Mouse (Mus musculus) hindbrain, postnatal 0 days (tissue): Measurements from ENCODE around the gene Glb1. TPM values are rescaled to one million over a fixed set of nuclear protein-coding genes. Genes with fewer than 3 reads are reported as not detected.
A peak's percentile ranks its signal among the peaks of the same experiment; 100 is the strongest.

ENCODE experiments used
- ATAC-seq: fragments of 200-750 bp; cut with Nextera tagmentation; 2 replicates; pipeline ENCODE4 v1.8.0; 2017; ENCODE audit warnings: mild to moderate bottlenecking, moderate TSS enrichment, moderate library complexity
- DNase-seq: peaks from one replicate; pipeline ENCODE4 v3.0.0-alpha.2; 2015; ENCODE audit warnings: low spot score
- H3K27ac ChIP-seq: fragments of 300-500 bp; sonication (generic); 2 replicates; pipeline ENCODE4 v1.5.1; 2014; ENCODE audit warnings: mild to moderate bottlenecking
- H3K27me3 ChIP-seq: fragments of 300-500 bp; sonication (generic); 2 replicates; pipeline ENCODE4 v1.6.1; 2014; ENCODE audit warnings: low read length, mixed read lengths; ENCODE audit not compliant: insufficient read depth
- H3K36me3 ChIP-seq: fragments of 300-500 bp; sonication (generic); 2 replicates; pipeline ENCODE4 v1.6.1; 2014; ENCODE audit warnings: low read length, mixed read lengths; ENCODE audit not compliant: insufficient read depth
- H3K4me1 ChIP-seq: fragments of 300-500 bp; sonication (generic); 2 replicates; pipeline ENCODE4 v1.6.1; 2014; ENCODE audit warnings: antibody characterized with exemption, low read length, mixed read lengths; ENCODE audit not compliant: insufficient read depth
- H3K4me2 ChIP-seq: fragments of 300-500 bp; sonication (generic); 2 replicates; pipeline ENCODE4 v1.6.1; 2014; ENCODE audit warnings: low read depth, mild to moderate bottlenecking, low read length, moderate library complexity, mixed read lengths
- H3K4me3 ChIP-seq: fragments of 300-500 bp; sonication (generic); 2 replicates; pipeline ENCODE4 v1.5.1; 2014; ENCODE audit warnings: low read length
- H3K9ac ChIP-seq: fragments of 300-500 bp; sonication (generic); replicated peaks from 2 replicates; pipeline ENCODE4 v1.6.1; 2014; ENCODE audit warnings: mild to moderate bottlenecking, low read length, moderate library complexity, mixed read lengths
- H3K9me3 ChIP-seq: fragments of 300-500 bp; sonication (generic); 2 replicates; pipeline ENCODE4 v1.6.1; 2016; ENCODE audit warnings: low read length, mixed read lengths
- CTCF ChIP-seq: IDR thresholded peaks from 2 replicates; pipeline ENCODE4 v1.5.1; 2016; ENCODE audit warnings: antibody characterized with exemption, control low read depth, low read depth
- WGBS: fragments of 180-500 bp; shearing (Covaris S2); extraction: QIAGEN DNeasy Blood & Tissue Kit; methylation state at CpG from one replicate; pipeline ENCODE4 v1.1.7; 2014; 5-methylcytosine and 5-hydroxymethylcytosine counted together
- polyA plus RNA-seq: library from polyadenylated mRNA; unstranded; fragments of >200 nt; fragmentation: Nextera tagmentation; extraction: Ambion mirVana; gene quantifications from 2 replicates; pipeline ENCODE4 v1.2.1, GENCODE M21; 2015
- total RNA-seq: library from RNA; depleted of rRNA; stranded (reverse); fragments of >200 nt; gene quantifications from 2 replicates; pipeline ENCODE4 v1.2.3, GENCODE M21; 2014

Gene Glb1
- total and polyA plus RNA-seq, 2 experiments from 2014 or later = 36.2 to 41.9 TPM

- DNase-seq = no peak
- H3K27me3 ChIP-seq = no peaks in the 10 kb centered on the region
- peak; percentile 41 for TF ChIP-seq CTCF
- H3K36me3 ChIP-seq = no peaks in the 10 kb centered on the region; the same call in 1 of the 2 replicates
- ATAC-seq = no peak
- no peak overlapping the region for H3K9ac ChIP-seq
- H3K4me2 ChIP-seq = no peak overlapping the region
- no peak overlapping the region for H3K27ac ChIP-seq
- no peaks in the 10 kb centered on the region for H3K4me1 ChIP-seq
- H3K9me3 ChIP-seq = no peaks in the 10 kb centered on the region
- no peak overlapping the region for H3K4me3 ChIP-seq
- 82% methylated on average over 3 of the region's 3 CpGs for WGBS
Measured at GRCm38 (mm10) chr9:114421045-114421444, 20.2 kb downstream of the Glb1 start.

GRCm38 (mm10) chr9:114421797-114422196, 20.9 kb downstream of the Glb1 start:
- no peak for TF ChIP-seq CTCF
- H3K9me3 ChIP-seq = no peaks in the 10 kb centered on the region
- no peak overlapping the region for H3K4me2 ChIP-seq
- no peaks in the 10 kb centered on the region for H3K4me1 ChIP-seq
- H3K9ac ChIP-seq = no peak overlapping the region
- DNase-seq = no peak
- H3K27me3 ChIP-seq = no peaks in the 10 kb centered on the region
- ATAC-seq = no peak
- H3K36me3 ChIP-seq = no peaks in the 10 kb centered on the region; the same call in 1 of the 2 replicates
- WGBS = 92% methylated on average over 7 of the region's 7 CpGs
- H3K4me3 ChIP-seq = no peak overlapping the region
- H3K27ac ChIP-seq = no peak overlapping the region

DNA sequence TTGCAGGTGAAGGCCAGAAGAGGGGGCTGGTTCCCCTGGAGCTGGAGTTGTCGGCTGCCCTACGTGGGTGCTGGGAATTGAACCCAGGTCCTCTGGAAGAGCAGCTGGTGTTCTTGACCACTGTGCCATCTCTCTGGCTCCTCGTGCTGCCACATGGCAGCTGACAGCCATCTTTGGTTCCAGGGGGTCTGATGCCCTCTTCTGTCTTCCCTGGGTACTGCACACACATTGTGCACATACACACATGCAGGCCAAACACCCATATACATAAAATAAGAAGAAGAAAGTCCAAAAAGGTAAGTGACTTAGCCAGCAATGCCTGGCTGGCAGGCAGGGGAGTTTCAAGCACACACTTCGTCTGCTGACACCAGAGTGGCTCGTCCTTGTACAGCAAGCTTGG, 24.7 kb downstream of the Glb1 start:
- H3K36me3 ChIP-seq = no peaks in the 10 kb centered on the region; the same call in 1 of the 2 replicates
- DNase-seq (no peak), ATAC-seq (no peak)
- no peak; the same call in 1 of the 2 replicates for TF ChIP-seq CTCF
- no peak overlapping the region for H3K27ac ChIP-seq
- H3K9ac ChIP-seq = no peak overlapping the region
- no peaks in the 10 kb centered on the region for H3K4me1 ChIP-seq
- no peak overlapping the region for H3K4me3 ChIP-seq
- H3K4me2 ChIP-seq = no peak overlapping the region
- WGBS = 95% methylated on average over 5 of the region's 5 CpGs
- no peaks in the 10 kb centered on the region for H3K9me3 ChIP-seq
- H3K27me3 ChIP-seq = no peaks in the 10 kb centered on the region

DNA sequence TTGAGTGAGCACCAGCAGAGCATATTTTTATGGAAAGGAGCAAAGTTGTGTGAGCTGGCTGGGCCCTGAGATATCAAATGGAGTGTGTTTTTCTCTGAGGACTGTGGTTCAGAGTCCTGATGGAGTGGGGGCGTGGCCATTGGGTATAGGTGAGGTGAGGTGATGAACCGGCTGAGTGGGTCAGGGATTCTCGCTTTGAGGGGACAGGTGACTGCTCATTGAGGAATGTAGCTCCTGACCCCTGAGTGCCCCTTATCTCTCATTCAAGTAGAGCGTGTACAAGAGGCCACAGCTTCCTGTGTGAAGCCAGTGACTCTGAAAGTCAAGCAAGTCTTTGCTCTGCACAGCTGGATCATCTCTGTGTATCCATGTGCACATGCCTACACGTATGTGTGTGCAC, 25.3 kb downstream of the Glb1 start:
- Histone ChIP-seq H3K27me3 (no peaks in the 10 kb centered on the region), H3K4me3 (no peak overlapping the region), H3K4me1 (no peaks in the 10 kb centered on the region), H3K4me2 (no peak overlapping the region), H3K36me3 (no peaks in the 10 kb centered on the region; the same call in 1 of the 2 replicates), H3K9ac (no peak overlapping the region), H3K9me3 (no peaks in the 10 kb centered on the region), H3K27ac (no peak overlapping the region)
- ATAC-seq (no peak), DNase-seq (no peak)
- TF ChIP-seq CTCF = no peak
- WGBS = 99% methylated on average over 5 of the region's 5 CpGs

DNA sequence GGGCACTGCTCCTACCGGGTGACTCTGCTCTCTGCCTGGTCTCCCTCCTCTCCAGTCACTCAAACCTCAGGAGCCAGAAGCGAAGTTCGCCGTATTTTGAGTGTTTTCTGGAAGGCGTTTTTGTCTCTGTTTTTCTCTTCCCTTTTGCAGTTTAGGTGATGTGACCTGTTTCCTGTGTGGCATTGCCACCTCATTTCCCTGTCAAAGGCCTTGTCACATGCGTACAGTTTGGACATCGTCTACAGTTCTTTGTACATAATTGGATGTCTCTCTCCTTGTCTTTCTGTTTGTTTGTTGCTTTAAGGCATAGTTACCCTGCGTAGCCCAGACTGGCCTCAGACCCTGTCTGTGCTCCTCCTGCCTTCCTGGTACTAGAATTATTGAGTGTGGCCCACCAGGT, 26.5 kb downstream of the Glb1 start:
- no peak for ATAC-seq
- Histone ChIP-seq H3K27me3 (no peaks in the 10 kb centered on the region), H3K9ac (no peak overlapping the region), H3K36me3 (no peaks in the 10 kb centered on the region; the same call in 1 of the 2 replicates), H3K4me2 (no peak overlapping the region), H3K9me3 (no peaks in the 10 kb centered on the region), H3K4me3 (no peak overlapping the region), H3K27ac (no peak overlapping the region), H3K4me1 (no peaks in the 10 kb centered on the region)
- WGBS = 93% methylated on average over 8 of the region's 8 CpGs
- DNase-seq = no peak
- no peak for TF ChIP-seq CTCF

- TF ChIP-seq CTCF = no peak
- Histone ChIP-seq H3K4me3 (no peak overlapping the region), H3K27ac (no peak overlapping the region), H3K4me2 (no peak overlapping the region), H3K9ac (no peak overlapping the region), H3K27me3 (no peaks in the 10 kb centered on the region), H3K4me1 (no peaks in the 10 kb centered on the region), H3K36me3 (no peaks in the 10 kb centered on the region; the same call in 1 of the 2 replicates), H3K9me3 (no peaks in the 10 kb centered on the region)
- 81% methylated on average over 12 of the region's 12 CpGs for WGBS
- no peak for DNase-seq
- no peak for ATAC-seq
Measured at GRCm38 (mm10) chr9:114428103-114428834, 27.4 kb downstream of the Glb1 start.

DNA sequence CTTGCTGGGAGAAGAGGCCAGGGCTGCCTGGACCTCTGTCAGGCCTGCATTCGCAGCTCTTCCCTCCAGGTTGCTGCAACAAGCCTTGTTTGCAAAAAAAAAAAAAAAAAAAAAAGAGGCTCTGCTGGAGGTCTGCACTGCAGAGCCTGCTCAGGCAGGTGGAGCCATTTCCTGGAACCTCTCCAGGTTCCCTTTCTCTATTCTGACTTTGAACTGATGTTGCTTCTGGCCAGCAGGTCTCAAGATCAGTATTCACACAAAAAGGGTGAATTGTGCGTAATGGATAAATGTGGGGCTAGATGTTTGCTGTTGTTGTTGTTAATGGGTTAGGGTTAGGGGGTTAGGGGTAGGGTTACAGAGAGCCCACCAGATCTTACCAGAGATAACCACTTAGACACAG, 34.8 kb downstream of the Glb1 start:
- DNase-seq (no peak), ATAC-seq (no peak)
- H3K36me3 ChIP-seq = peaks cover 3% of the 10 kb centered on the region; the same call in 1 of the 2 replicates
- TF ChIP-seq CTCF = no peak
- H3K27me3 ChIP-seq = no peaks in the 10 kb centered on the region
- no peak overlapping the region for H3K27ac ChIP-seq
- no peaks in the 10 kb centered on the region for H3K4me1 ChIP-seq
- H3K4me2 ChIP-seq = no peak overlapping the region
- no peak overlapping the region for H3K4me3 ChIP-seq
- no peak overlapping the region for H3K9ac ChIP-seq
- 72% methylated on average over 2 of the region's 2 CpGs for WGBS
- 0 out of 2 replicates have a peak, but pooled peaks cover 3% of the 10 kb centered on the region for H3K9me3 ChIP-seq
